Mouse (Mus musculus): ENCODE results near the gene Jam3. TPM values are rescaled to one million over a fixed set of nuclear protein-coding genes. Genes with fewer than 3 reads are reported as not detected.

The Jam3 gene
- 1.5 and 1.7 TPM in 2 replicates for polyA plus RNA-seq (2015; fragmentation: Nextera tagmentation; extraction: Ambion mirVana)

DNA sequence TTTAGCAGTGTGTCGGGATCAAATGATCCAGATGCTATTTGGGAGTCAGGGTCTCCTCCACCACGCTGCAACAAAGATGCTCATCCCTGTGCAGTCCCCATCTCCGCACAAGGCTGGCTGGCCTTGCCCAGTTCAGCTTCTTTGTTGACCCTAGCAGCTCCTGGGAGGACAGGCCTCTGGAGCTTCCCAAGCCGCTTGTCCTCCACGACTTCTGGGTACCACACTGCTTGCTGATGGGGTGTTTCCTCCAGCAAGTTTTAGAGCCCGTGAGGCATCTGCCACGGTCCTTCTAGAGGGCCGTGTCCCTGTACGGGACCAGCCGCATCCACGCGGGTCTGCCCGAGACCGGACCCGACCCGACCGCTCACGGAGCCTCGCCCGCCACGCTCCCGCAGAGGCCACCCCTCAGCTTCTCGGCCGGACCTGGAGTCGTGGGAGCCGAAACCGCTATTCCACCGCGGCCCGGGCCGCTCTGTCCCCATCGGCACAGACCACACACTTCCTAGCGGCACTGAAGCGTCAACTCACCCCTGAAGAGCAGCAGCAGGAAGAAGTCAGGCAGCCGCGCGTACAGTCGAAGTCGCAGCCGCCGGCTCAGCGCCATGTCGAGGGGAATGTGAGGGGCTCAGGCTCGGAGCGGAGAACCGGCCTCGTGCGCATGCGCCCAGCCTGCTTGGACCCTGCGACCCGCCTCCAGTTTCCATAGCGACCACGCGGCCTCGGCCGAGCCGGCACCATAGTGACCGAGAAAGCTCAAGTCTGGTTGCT lies at the start of gene Jam3:
TSS of gene Jam3 (minus strand) at position 659 of the 768 bp plus-strand sequence.
- TF ChIP-seq EP300 (IDR thresholded peaks at IDR 0.05; ENCODE audit: low read depth), result no peak
- TF ChIP-seq CTCF (IDR thresholded peaks at IDR 0.05; ENCODE audit: low read depth), result no peak
- Histone ChIP-seq H3K27me3 (ENCODE audit: insufficient read depth, low read length) (peaks cover 17% of the 10 kb centered on the region), H3K4me1 (ENCODE audit: insufficient read depth) (no peaks in the 10 kb centered on the region), H3K4me2 (ENCODE audit: low read depth, low read length) (peak within 1 kb of the TSS; percentile 73), H3K36me3 (replicated peaks; ENCODE audit: insufficient read depth, low read length) (no peaks in the 10 kb centered on the region), H3K9me3 (ENCODE audit: low read length) (no peaks in the 10 kb centered on the region), H3K9ac (replicated peaks) (0 out of 2 replicates have a peak within 1 kb of the TSS, but pooled peaks have one; percentile 34), H3K27ac (ENCODE audit: low read depth) (no peak within 1 kb of the TSS), H3K4me3 (ENCODE audit: low read depth, low read length) (peak within 1 kb of the TSS; percentile 49)
- ATAC-seq (peak; percentile 72), DNase-seq (peak; percentile 75)
- 2% methylated on average over 58 of the region's 58 CpGs for WGBS (ENCODE audit: insufficient replicate concordance)

- Histone ChIP-seq H3K9ac (replicated peaks) (no peak overlapping the region), H3K9me3 (ENCODE audit: low read length) (no peaks in the 10 kb centered on the region), H3K4me3 (ENCODE audit: low read depth, low read length) (no peak overlapping the region), H3K27me3 (ENCODE audit: insufficient read depth, low read length) (no peaks in the 10 kb centered on the region), H3K4me2 (ENCODE audit: low read depth, low read length) (no peak overlapping the region), H3K36me3 (replicated peaks; ENCODE audit: insufficient read depth, low read length) (no peaks in the 10 kb centered on the region), H3K27ac (ENCODE audit: low read depth) (no peak overlapping the region), H3K4me1 (ENCODE audit: insufficient read depth) (no peaks in the 10 kb centered on the region)
- no peak for TF ChIP-seq CTCF (IDR thresholded peaks at IDR 0.05; ENCODE audit: low read depth)
- TF ChIP-seq EP300 (IDR thresholded peaks at IDR 0.05; ENCODE audit: low read depth), result no peak
- no peak for DNase-seq
- 78% methylated on average over 6 of the region's 6 CpGs for WGBS (ENCODE audit: insufficient replicate concordance)
- ATAC-seq, result no peak
Observed at GRCm38 (mm10) chr9:27204201-27204600, 49.0 kb upstream of the Jam3 start.

DNA sequence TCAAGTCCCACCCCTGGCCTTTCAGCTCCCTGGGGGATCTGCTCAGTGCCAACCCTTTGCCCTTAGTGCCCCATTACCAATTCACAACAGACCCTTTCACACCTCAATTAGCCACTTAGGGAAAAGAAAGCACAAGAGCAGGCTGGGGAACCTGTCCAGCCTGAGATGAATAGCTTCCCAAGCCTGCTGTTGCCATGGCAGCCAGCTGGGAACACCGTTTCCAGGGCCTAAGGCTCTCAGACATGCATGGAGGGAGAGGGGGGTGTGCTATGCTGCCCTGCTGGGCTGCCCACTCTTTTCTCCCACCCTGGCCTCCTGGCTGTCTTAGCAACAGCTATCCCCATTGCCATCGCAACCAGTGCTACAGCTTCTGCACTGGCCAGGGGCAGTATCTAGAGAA lies 47.9 kb upstream of the Jam3 start:
- H3K4me1 ChIP-seq (ENCODE audit: insufficient read depth), result no peaks in the 10 kb centered on the region
- H3K27me3 ChIP-seq (ENCODE audit: insufficient read depth, low read length), result no peaks in the 10 kb centered on the region
- no peak for TF ChIP-seq EP300 (IDR thresholded peaks at IDR 0.05; ENCODE audit: low read depth)
- TF ChIP-seq CTCF (IDR thresholded peaks at IDR 0.05; ENCODE audit: low read depth), result no peak
- no peak overlapping the region for H3K27ac ChIP-seq (ENCODE audit: low read depth)
- H3K36me3 ChIP-seq (replicated peaks; ENCODE audit: insufficient read depth, low read length), result no peaks in the 10 kb centered on the region
- no peak overlapping the region for H3K4me3 ChIP-seq (ENCODE audit: low read depth, low read length)
- no peaks in the 10 kb centered on the region for H3K9me3 ChIP-seq (ENCODE audit: low read length)
- H3K9ac ChIP-seq (replicated peaks), result no peak overlapping the region
- H3K4me2 ChIP-seq (ENCODE audit: low read depth, low read length), result no peak overlapping the region
- WGBS (ENCODE audit: insufficient replicate concordance), result 62% methylated on average over 2 of the region's 2 CpGs
- ATAC-seq (no peak), DNase-seq (no peak)

DNA sequence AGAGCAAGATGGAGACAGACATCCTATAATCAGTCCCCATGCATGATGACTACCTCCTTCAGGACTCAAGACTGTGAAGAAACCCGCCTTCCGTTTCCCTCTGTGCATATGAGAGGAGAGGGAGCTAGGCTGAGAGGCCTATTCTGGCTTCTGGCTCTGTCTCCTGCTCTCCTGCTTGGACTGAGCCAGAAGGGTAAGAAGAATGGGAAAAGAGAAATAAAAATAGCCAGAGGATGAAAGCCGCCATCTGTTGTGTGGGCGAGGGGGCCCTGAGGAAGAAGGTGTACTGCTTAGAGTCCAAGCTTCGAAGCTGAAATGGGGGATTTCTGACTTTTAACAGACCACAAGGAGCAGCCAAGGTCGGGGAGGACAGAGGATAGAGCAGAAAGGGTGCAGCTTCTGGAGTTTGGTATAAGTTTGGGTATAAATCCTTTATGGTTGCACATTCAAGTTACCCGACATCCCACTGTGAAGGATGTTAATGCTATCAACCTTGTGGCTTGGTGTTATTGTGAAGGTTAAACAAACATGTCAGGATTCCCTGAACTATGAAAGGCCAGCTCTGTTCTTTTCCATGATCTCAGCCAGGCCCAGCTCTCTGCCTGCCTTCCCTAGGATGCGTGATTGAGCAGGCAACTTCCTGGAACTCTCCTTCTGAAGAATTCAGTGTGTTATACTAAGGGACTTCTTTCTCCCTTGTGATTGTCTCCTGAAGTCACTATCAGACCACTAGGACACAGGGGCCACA lies 46.4 kb upstream of the Jam3 start:
- ATAC-seq, result no peak
- Histone ChIP-seq H3K4me3 (ENCODE audit: low read depth, low read length) (no peak overlapping the region), H3K36me3 (replicated peaks; ENCODE audit: insufficient read depth, low read length) (no peaks in the 10 kb centered on the region), H3K4me2 (ENCODE audit: low read depth, low read length) (no peak overlapping the region), H3K27ac (ENCODE audit: low read depth) (no peak overlapping the region), H3K4me1 (ENCODE audit: insufficient read depth) (no peaks in the 10 kb centered on the region), H3K27me3 (ENCODE audit: insufficient read depth, low read length) (no peaks in the 10 kb centered on the region), H3K9ac (replicated peaks) (no peak overlapping the region), H3K9me3 (ENCODE audit: low read length) (no peaks in the 10 kb centered on the region)
- no peak for DNase-seq
- WGBS (ENCODE audit: insufficient replicate concordance), result 74% methylated on average over 8 of the region's 8 CpGs
- TF ChIP-seq EP300 (IDR thresholded peaks at IDR 0.05; ENCODE audit: low read depth) (no peak), CTCF (IDR thresholded peaks at IDR 0.05; ENCODE audit: low read depth) (no peak)

GRCm38 (mm10) chr9:27193592-27194080 lies 38.4 kb upstream of the Jam3 start:
- Histone ChIP-seq H3K9ac (replicated peaks) (no peak overlapping the region), H3K9me3 (ENCODE audit: low read length) (no peaks in the 10 kb centered on the region), H3K4me3 (ENCODE audit: low read depth, low read length) (no peak overlapping the region), H3K36me3 (replicated peaks; ENCODE audit: insufficient read depth, low read length) (no peaks in the 10 kb centered on the region), H3K27ac (ENCODE audit: low read depth) (no peak overlapping the region), H3K4me1 (ENCODE audit: insufficient read depth) (no peaks in the 10 kb centered on the region), H3K27me3 (ENCODE audit: insufficient read depth, low read length) (no peaks in the 10 kb centered on the region; the same call in 1 of the 2 replicates), H3K4me2 (ENCODE audit: low read depth, low read length) (no peak overlapping the region)
- no peak for DNase-seq
- WGBS (ENCODE audit: insufficient replicate concordance), result 65% methylated on average over 5 of the region's 6 CpGs
- ATAC-seq, result no peak
- TF ChIP-seq CTCF (IDR thresholded peaks at IDR 0.05; ENCODE audit: low read depth), result no peak
